11 mouse cellular contexts compared by ENCODE assay signal in the genomic region with DNA sequence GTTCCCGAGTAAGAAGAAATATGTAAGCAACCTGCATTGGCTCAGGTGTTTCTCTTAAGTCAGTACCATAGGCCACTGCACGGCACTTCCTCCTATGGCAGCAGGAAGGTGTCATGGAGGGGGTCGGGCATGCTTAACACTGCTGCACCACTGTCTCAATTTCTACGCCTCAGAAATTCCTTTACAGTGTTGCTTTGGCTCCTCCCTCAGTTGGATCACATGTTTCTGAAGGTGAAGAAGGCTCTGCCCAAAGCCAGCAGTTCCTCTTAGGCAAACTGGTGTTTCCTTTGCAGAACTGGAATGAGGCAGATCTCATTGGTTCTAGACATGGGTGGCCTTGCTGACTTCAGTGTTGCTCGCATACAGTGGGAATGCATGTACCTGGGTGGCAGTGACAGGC.
"Had no signal": no experiment of that assay in that cellular context is flagged by ENCODE, and none has a peak within 500 bp of the region (broad histone marks: within the 10 kb centered on the region; RNA-seq: fewer than 3 reads in every experiment).

No protein-coding gene starts in this region.

- H3K27me3 ChIP-seq: limb, embryonic 15.5 days; liver, embryonic 15.5 days; midbrain, embryonic 12.5 days had no signal

- H3K27ac ChIP-seq: limb, embryonic 15.5 days; midbrain, embryonic 12.5 days had no signal

- H3K36me3 ChIP-seq: limb, embryonic 15.5 days; liver, embryonic 15.5 days; midbrain, embryonic 12.5 days had no signal

- H3K9ac ChIP-seq: limb, embryonic 15.5 days; liver, embryonic 15.5 days; lung, embryonic 14.5 days; midbrain, embryonic 12.5 days had no signal

- H3K4me2 ChIP-seq: limb, embryonic 15.5 days; liver, embryonic 15.5 days; lung, embryonic 14.5 days; midbrain, embryonic 12.5 days had no signal

- H3K4me3 ChIP-seq: limb, embryonic 15.5 days; liver, embryonic 15.5 days; midbrain, embryonic 12.5 days had no signal

- H3K4me1 ChIP-seq: limb, embryonic 15.5 days; midbrain, embryonic 12.5 days had no signal

- H3K9me3 ChIP-seq: limb, embryonic 15.5 days; liver, embryonic 15.5 days; midbrain, embryonic 12.5 days had no signal

- DNase-seq: kidney, postnatal 10 days; kidney, postnatal 4 days; layer of hippocampus, postnatal 36 days; lung, embryonic 14.5 days; lung, postnatal 10 days; lung, postnatal 4 days; right cerebral cortex, postnatal 14 days; thymus, postnatal 36 days had no signal
